Mouse (Mus musculus): ENCODE results near the gene Fbxo3.

GRCm38 (mm10) chr2:104064152-104064551 is 36.6 kb downstream of the Fbxo3 start:
- TF ChIP-seq POLR2A (IDR thresholded peaks at IDR 0.05; ENCODE audit: insufficient read depth, low read length) (no peak), CTCF (IDR thresholded peaks at IDR 0.05; ENCODE audit: low read depth, low read length) (no peak)

Data from ES-Bruce4 (cell line).